ENCODE assay signal across 8 mouse cellular contexts in the genomic region with DNA sequence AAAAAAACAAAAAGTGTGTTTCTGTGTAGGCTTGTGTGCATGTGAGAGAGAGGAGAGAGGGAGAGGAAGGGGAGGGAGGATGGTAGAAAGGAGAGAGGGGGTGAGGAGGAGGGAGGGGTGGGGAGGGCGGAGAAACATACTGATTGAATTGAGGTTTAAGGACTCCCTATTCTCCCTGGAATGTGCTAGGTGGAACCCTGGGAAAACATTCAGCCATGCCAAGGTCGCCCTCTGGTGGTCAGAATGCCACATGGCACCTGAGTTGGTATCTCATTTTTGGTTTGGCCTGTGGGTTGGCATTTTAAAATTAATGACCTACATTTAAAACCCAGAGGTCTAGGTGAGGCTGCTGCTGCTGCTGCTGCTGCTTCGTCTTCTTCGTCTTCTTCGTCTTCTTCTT.
DNase-seq lines count a peak whose midpoint lies in the region; ATAC-seq and TF ChIP-seq lines count a peak whose summit lies in the region.

No protein-coding gene starts in this region.

- H3K36me3 ChIP-seq in embryonic facial prominence, embryonic 11.5 days (replicated peaks; ENCODE audit: control insufficient read depth, insufficient read depth, low read depth, low read length) = no peaks in the 10 kb centered on the region
- H3K36me3 ChIP-seq in limb, embryonic 14.5 days (ENCODE audit: control insufficient read depth, insufficient read depth, low read length) = no peaks in the 10 kb centered on the region

- DNase-seq in ovary, postnatal 10 days (ENCODE audit: low spot score) = peak; percentile 52
- DNase-seq in ovary, adult 18-20 months (ENCODE audit: low spot score) = no peak
- peak; percentile 77 to 78 for DNase-seq in adrenal gland, postnatal 36 days
- DNase-seq in embryonic facial prominence, embryonic 11.5 days (ENCODE audit: low spot score) = peak; percentile 84
- peak; percentile 75 for DNase-seq in kidney, adult 9 months
- peak; percentile 64 for DNase-seq in limb, embryonic 14.5 days (ENCODE audit: low spot score)
- peak; percentile 71 for DNase-seq in retina, postnatal 1 day

- H3K27ac ChIP-seq in embryonic facial prominence, embryonic 11.5 days (replicated peaks; ENCODE audit: low read depth, low read length) = no peak overlapping the region
- no peak overlapping the region for H3K27ac ChIP-seq in limb, embryonic 14.5 days (replicated peaks; ENCODE audit: low read depth, low read length)

- no peak overlapping the region for H3K9ac ChIP-seq in embryonic facial prominence, embryonic 11.5 days (replicated peaks; ENCODE audit: low read length)
- H3K9ac ChIP-seq in limb, embryonic 14.5 days (ENCODE audit: low read depth, low read length, severe bottlenecking) = no peak overlapping the region

- H3K4me3 ChIP-seq in embryonic facial prominence, embryonic 11.5 days (ENCODE audit: low read depth, low read length) = no peak overlapping the region
- H3K4me3 ChIP-seq in limb, embryonic 14.5 days (replicated peaks; ENCODE audit: low read length) = no peak overlapping the region

- ATAC-seq in embryonic facial prominence, embryonic 11.5 days (replicated peaks; ENCODE audit: insufficient number of reproducible peaks, low FRiP score, low TSS enrichment, low read depth) = no peak
- no peak for ATAC-seq in limb, embryonic 14.5 days (ENCODE audit: low FRiP score, low read depth)
- ATAC-seq in erythroblast, adult 5-6 weeks (replicated peaks; ENCODE audit: low FRiP score, poor library complexity, severe bottlenecking) = no peak

- no peak for TF ChIP-seq POLR2A in limb, embryonic 14.5 days (IDR thresholded peaks at IDR 0.05; ENCODE audit: borderline replicate concordance, extremely low read depth, insufficient read depth, insufficient read length)

- no peaks in the 10 kb centered on the region for H3K9me3 ChIP-seq in embryonic facial prominence, embryonic 11.5 days (replicated peaks; ENCODE audit: control insufficient read depth, low read length)
- no peaks in the 10 kb centered on the region for H3K9me3 ChIP-seq in limb, embryonic 14.5 days (ENCODE audit: control insufficient read depth, low read length)

- H3K27me3 ChIP-seq in embryonic facial prominence, embryonic 11.5 days (ENCODE audit: control insufficient read depth, insufficient read depth, low read length) = no peaks in the 10 kb centered on the region
- H3K27me3 ChIP-seq in limb, embryonic 14.5 days (ENCODE audit: control insufficient read depth, insufficient read depth, low read length) = no peaks in the 10 kb centered on the region

- WGBS in embryonic facial prominence, embryonic 11.5 days = 33% methylated on average over 5 of the region's 5 CpGs
- 25% methylated on average over 5 of the region's 5 CpGs for WGBS in limb, embryonic 14.5 days

- H3K4me1 ChIP-seq in embryonic facial prominence, embryonic 11.5 days (ENCODE audit: control insufficient read depth, insufficient read depth, low read length) = no peaks in the 10 kb centered on the region
- no peaks in the 10 kb centered on the region for H3K4me1 ChIP-seq in limb, embryonic 14.5 days (ENCODE audit: control insufficient read depth, insufficient read depth, low read length)

- H3K4me2 ChIP-seq in embryonic facial prominence, embryonic 11.5 days (ENCODE audit: low read depth, low read length) = no peak overlapping the region
- no peak overlapping the region for H3K4me2 ChIP-seq in limb, embryonic 14.5 days (replicated peaks; ENCODE audit: low read depth, low read length, severe bottlenecking)
